Mouse (Mus musculus): ENCODE measurements around the gene Ntrk3. TPM values are rescaled to one million over a fixed set of nuclear protein-coding genes. Genes with fewer than 3 reads are reported as not detected.

Ntrk3 gene
- polyA plus RNA-seq, 1 experiment, result 9.7 TPM

DNA sequence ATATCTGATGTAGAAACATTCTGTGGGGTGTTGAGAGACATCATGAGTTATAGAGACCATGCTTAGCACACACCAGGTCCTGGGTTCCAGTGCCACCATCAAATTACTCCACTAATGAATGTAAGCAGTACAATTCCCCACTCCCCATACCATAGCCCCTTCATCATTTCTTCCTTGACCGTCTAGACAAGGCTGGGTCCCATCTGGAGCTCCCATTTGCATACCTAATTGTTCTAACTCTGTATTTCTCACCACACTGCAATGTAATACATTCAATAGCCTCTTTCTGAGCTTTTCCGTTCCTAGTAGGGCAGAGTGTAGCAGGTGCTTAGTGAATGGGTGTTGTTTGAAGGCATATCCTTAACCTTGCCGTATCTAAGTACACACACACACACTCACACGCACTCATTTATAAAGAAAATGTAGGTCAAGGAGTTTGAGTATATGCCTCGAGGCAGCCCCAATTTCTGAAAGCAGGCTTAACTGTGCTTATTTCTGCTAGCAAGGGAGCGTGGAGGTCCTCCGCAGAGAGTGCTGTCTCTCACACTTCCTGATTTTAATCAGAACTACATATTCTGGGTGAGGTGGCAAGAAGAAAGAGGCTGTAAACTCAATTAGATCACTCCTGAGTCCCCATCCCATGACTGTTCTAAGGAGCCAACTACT, 17.9 kb downstream of the Ntrk3 start:
- Histone ChIP-seq H3K4me3 (ENCODE audit: insufficient read depth, low read depth, low read length) (no peak overlapping the region), H3K27me3 (replicated peaks; ENCODE audit: control insufficient read depth, insufficient read depth, low read length) (no peaks in the 10 kb centered on the region), H3K27ac (ENCODE audit: insufficient read depth, low read depth, low read length) (no peak overlapping the region), H3K4me1 (ENCODE audit: control insufficient read depth, insufficient read depth, low read length) (no peaks in the 10 kb centered on the region), H3K36me3 (ENCODE audit: control insufficient read depth, insufficient read depth, low read length) (no peaks in the 10 kb centered on the region)
- DNase-seq, result no peak
- WGBS, result 71% methylated on average over 7 of the region's 7 CpGs
- no peak for TF ChIP-seq POLR2A (IDR thresholded peaks at IDR 0.05; ENCODE audit: low read depth, low read length)
- TF ChIP-seq CTCF (conservative IDR thresholded peaks at IDR 0.05; ENCODE audit: insufficient read depth, insufficient read length, low read depth, low read length), result no peak

DNA sequence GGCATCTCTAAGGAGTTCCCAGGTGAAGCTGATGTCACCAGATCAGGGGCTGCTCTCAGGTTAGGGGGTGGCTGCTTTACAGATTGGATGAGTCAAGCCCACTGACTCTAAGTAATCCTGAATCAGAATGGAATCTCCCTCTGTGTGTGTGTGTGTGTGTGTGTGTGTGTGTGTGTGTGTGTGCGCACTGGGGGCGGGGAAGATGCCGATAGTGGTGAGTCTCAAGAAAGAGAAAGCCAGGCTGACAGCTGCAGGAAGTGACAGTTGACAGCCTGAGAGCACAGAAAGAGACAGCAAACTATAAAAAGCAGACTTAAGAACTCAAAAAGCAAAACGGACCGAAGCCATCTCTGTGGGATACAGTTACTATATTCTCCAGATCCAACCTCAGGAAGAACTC, 18.7 kb downstream of the Ntrk3 start:
- TF ChIP-seq CTCF (conservative IDR thresholded peaks at IDR 0.05; ENCODE audit: insufficient read depth, insufficient read length, low read depth, low read length), result no peak
- TF ChIP-seq POLR2A (IDR thresholded peaks at IDR 0.05; ENCODE audit: low read depth, low read length), result no peak
- Histone ChIP-seq H3K36me3 (ENCODE audit: control insufficient read depth, insufficient read depth, low read length) (no peaks in the 10 kb centered on the region), H3K4me1 (ENCODE audit: control insufficient read depth, insufficient read depth, low read length) (no peaks in the 10 kb centered on the region), H3K4me3 (ENCODE audit: insufficient read depth, low read depth, low read length) (no peak overlapping the region), H3K27ac (ENCODE audit: insufficient read depth, low read depth, low read length) (no peak overlapping the region), H3K27me3 (replicated peaks; ENCODE audit: control insufficient read depth, insufficient read depth, low read length) (no peaks in the 10 kb centered on the region)
- 62% methylated on average over 5 of the region's 5 CpGs for whole genome bisulfite sequencing
- no peak for DNase-seq

DNA sequence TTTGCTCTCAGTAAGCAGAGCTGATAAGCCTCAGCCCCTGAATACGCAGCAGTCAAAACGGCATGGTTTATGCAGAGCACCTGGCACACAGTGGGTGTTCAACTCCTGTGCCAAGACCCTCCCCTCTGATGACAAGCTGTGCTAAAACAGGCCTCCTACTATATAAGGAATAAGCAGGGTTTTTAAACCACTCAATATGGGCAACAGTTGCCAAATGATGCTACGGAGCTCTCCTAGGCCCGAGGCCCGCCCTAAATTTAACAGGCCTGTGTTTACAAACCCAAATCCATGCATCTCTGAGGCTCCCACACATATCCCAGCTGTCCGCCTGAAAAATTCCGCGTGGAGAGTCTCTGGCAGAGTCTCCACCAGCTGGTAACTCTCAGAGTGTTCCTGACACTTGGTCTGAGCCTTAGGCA, 19.6 kb downstream of the Ntrk3 start:
- no peak for TF ChIP-seq POLR2A (IDR thresholded peaks at IDR 0.05; ENCODE audit: low read depth, low read length)
- no peak for TF ChIP-seq CTCF (conservative IDR thresholded peaks at IDR 0.05; ENCODE audit: insufficient read depth, insufficient read length, low read depth, low read length)
- Histone ChIP-seq H3K4me3 (ENCODE audit: insufficient read depth, low read depth, low read length) (no peak overlapping the region), H3K27me3 (replicated peaks; ENCODE audit: control insufficient read depth, insufficient read depth, low read length) (no peaks in the 10 kb centered on the region), H3K27ac (ENCODE audit: insufficient read depth, low read depth, low read length) (no peak overlapping the region), H3K36me3 (ENCODE audit: control insufficient read depth, insufficient read depth, low read length) (no peaks in the 10 kb centered on the region), H3K4me1 (ENCODE audit: control insufficient read depth, insufficient read depth, low read length) (no peaks in the 10 kb centered on the region)
- 60% methylated on average over 8 of the region's 8 CpGs for WGBS
- DNase-seq, result no peak

DNA sequence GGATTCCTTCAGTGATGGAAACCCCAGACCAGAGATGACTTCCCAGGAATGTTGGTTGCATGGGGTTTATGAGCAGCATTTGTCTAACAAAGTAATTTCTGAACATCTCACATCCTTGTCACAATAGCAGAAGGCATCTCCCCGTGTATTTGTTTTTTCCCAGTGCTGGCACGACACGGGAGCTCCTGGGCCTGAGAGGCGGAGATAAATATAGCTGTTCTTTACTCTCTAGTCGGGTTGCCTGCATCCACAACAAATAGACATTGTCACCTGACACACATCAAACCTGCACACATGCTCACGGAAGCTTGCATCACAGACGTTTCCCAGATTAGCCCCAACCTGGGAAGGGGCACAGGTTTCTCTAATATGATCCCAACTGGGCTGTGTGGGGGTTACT, 30.1 kb downstream of the Ntrk3 start:
- Histone ChIP-seq H3K4me1 (ENCODE audit: control insufficient read depth, insufficient read depth, low read length) (no peaks in the 10 kb centered on the region), H3K36me3 (ENCODE audit: control insufficient read depth, insufficient read depth, low read length) (no peaks in the 10 kb centered on the region), H3K27me3 (replicated peaks; ENCODE audit: control insufficient read depth, insufficient read depth, low read length) (no peaks in the 10 kb centered on the region), H3K4me3 (ENCODE audit: insufficient read depth, low read depth, low read length) (no peak overlapping the region), H3K27ac (ENCODE audit: insufficient read depth, low read depth, low read length) (no peak overlapping the region)
- no peak for DNase-seq
- TF ChIP-seq CTCF (conservative IDR thresholded peaks at IDR 0.05; ENCODE audit: insufficient read depth, insufficient read length, low read depth, low read length), result no peak
- no peak for TF ChIP-seq POLR2A (IDR thresholded peaks at IDR 0.05; ENCODE audit: low read depth, low read length)
- WGBS, result 72% methylated on average over 7 of the region's 7 CpGs

DNA sequence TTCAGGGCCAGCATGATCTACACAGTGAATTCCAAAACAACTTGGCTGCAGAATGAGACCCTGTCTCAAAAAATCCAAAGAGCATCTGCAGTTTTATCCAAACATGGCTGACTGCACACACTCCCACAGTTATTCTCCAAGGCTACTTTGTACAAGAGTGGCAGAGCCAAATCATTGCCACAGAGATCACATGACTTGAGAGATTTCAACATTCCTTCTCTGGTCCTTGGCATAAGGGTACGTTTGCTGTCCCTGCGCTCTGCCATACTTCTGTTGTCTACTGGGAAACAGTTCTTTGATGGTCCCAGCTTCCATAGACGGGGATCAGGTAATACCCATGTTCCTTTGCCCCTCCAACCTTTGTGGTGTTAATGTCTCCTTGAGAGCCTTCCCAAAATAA, 30.7 kb downstream of the Ntrk3 start:
- H3K27ac ChIP-seq (ENCODE audit: insufficient read depth, low read depth, low read length), result no peak overlapping the region
- H3K4me1 ChIP-seq (ENCODE audit: control insufficient read depth, insufficient read depth, low read length), result no peaks in the 10 kb centered on the region
- no peaks in the 10 kb centered on the region for H3K36me3 ChIP-seq (ENCODE audit: control insufficient read depth, insufficient read depth, low read length)
- TF ChIP-seq CTCF (conservative IDR thresholded peaks at IDR 0.05; ENCODE audit: insufficient read depth, insufficient read length, low read depth, low read length) (no peak), POLR2A (IDR thresholded peaks at IDR 0.05; ENCODE audit: low read depth, low read length) (no peak)
- DNase-seq, result no peak
- WGBS, result 74% methylated on average over 3 of the region's 3 CpGs
- no peaks in the 10 kb centered on the region for H3K27me3 ChIP-seq (replicated peaks; ENCODE audit: control insufficient read depth, insufficient read depth, low read length)
- H3K4me3 ChIP-seq (ENCODE audit: insufficient read depth, low read depth, low read length), result no peak overlapping the region

DNA sequence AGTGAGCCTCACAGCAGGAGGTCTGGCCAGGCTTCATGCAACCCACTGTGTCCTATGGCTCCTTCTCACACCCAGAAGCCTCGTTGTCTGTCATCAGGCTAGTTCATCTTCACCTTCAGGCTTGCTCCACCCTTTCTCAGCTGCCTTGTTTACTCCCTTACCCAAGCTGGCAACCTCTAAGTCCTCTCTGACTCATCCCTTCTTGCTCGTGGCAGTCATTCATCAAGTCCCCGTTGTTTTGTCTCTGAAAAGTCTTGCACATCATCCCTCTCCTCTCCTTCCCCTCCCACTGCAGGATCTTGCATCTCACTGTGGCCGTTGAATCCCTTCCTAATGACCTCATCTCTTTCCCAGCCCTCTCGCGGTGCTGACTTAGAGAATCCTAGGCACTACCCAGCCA, 35.1 kb downstream of the Ntrk3 start:
- Histone ChIP-seq H3K36me3 (ENCODE audit: control insufficient read depth, insufficient read depth, low read length) (no peaks in the 10 kb centered on the region), H3K27ac (ENCODE audit: insufficient read depth, low read depth, low read length) (no peak overlapping the region), H3K4me1 (ENCODE audit: control insufficient read depth, insufficient read depth, low read length) (no peaks in the 10 kb centered on the region), H3K27me3 (replicated peaks; ENCODE audit: control insufficient read depth, insufficient read depth, low read length) (no peaks in the 10 kb centered on the region), H3K4me3 (ENCODE audit: insufficient read depth, low read depth, low read length) (no peak overlapping the region)
- WGBS, result 67% methylated on average over 6 of the region's 6 CpGs
- DNase-seq, result no peak
- no peak for TF ChIP-seq POLR2A (IDR thresholded peaks at IDR 0.05; ENCODE audit: low read depth, low read length)
- TF ChIP-seq CTCF (conservative IDR thresholded peaks at IDR 0.05; ENCODE audit: insufficient read depth, insufficient read length, low read depth, low read length), result no peak

DNA sequence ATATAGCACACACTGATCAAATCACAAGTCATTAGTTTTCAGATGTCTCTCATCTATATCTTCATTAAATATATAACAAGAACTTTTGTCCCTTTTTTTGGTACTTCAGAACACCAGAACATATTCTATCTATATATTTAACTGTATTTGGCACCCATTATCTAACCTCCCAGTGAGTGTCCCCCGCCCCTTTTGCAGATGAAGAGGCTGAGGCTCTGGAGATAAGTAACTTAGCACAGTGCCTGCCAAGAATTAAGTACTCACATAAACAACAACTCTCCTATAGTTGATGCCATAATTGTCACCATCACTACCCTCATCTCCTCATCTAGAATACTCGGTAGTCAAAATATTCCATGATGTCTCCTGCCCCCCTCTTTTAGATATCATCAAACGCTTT, 42.6 kb downstream of the Ntrk3 start:
- Histone ChIP-seq H3K4me3 (ENCODE audit: insufficient read depth, low read depth, low read length) (no peak overlapping the region), H3K4me1 (ENCODE audit: control insufficient read depth, insufficient read depth, low read length) (no peaks in the 10 kb centered on the region), H3K27ac (ENCODE audit: insufficient read depth, low read depth, low read length) (no peak overlapping the region), H3K27me3 (replicated peaks; ENCODE audit: control insufficient read depth, insufficient read depth, low read length) (no peaks in the 10 kb centered on the region), H3K36me3 (ENCODE audit: control insufficient read depth, insufficient read depth, low read length) (no peaks in the 10 kb centered on the region)
- 76% methylated on average over 3 of the region's 3 CpGs for WGBS
- TF ChIP-seq CTCF (conservative IDR thresholded peaks at IDR 0.05; ENCODE audit: insufficient read depth, insufficient read length, low read depth, low read length) (no peak), POLR2A (IDR thresholded peaks at IDR 0.05; ENCODE audit: low read depth, low read length) (no peak)
- DNase-seq, result no peak
